Mouse (Mus musculus) hindbrain, embryonic 10.5 days (tissue): ENCODE measurements around the gene Veph1. TPM values are rescaled to one million over a fixed set of nuclear protein-coding genes. Genes with fewer than 3 reads are reported as not detected.

Source experiments
- DNase-seq: peaks from one replicate; pipeline ENCODE4 v3.0.0-alpha.2; 2017; ENCODE audit warnings: low spot score
- H3K27ac ChIP-seq: fragments of 300-500 bp; sonication (generic); 2 replicates; pipeline ENCODE4 v1.5.1; 2016; ENCODE audit warnings: mild to moderate bottlenecking, moderate library complexity
- H3K27me3 ChIP-seq: fragments of 300-500 bp; sonication (generic); 2 replicates; pipeline ENCODE4 v1.6.1; 2016; ENCODE audit warnings: mild to moderate bottlenecking; ENCODE audit not compliant: poor library complexity, insufficient read depth, severe bottlenecking
- H3K36me3 ChIP-seq: fragments of 300-500 bp; sonication (generic); 2 replicates; pipeline ENCODE4 v1.6.1; 2016; ENCODE audit warnings: mild to moderate bottlenecking, moderate library complexity
- H3K4me1 ChIP-seq: fragments of 300-500 bp; sonication (generic); replicated peaks from 2 replicates; pipeline ENCODE4 v1.6.1; 2016; ENCODE audit warnings: mild to moderate bottlenecking
- H3K4me3 ChIP-seq: fragments of 300-500 bp; sonication (generic); 2 replicates; pipeline ENCODE4 v1.5.1; 2016; ENCODE audit warnings: mild to moderate bottlenecking, moderate library complexity
- H3K9me3 ChIP-seq: fragments of 300-500 bp; sonication (generic); 2 replicates; pipeline ENCODE4 v1.6.1; 2016; ENCODE audit warnings: mild to moderate bottlenecking, moderate library complexity
- WGBS: fragments of 180-500 bp; shearing (Covaris S2); methylation state at CpG from one replicate; pipeline ENCODE4 v1.1.7; 2016; 5-methylcytosine and 5-hydroxymethylcytosine counted together
- polyA plus RNA-seq: library from polyadenylated mRNA; unstranded; fragments of >200 nt; fragmentation: Nextera tagmentation; extraction: Ambion mirVana; gene quantifications from 2 replicates; pipeline ENCODE4 v1.2.1, GENCODE M21; 2016

Veph1 gene
- polyA plus RNA-seq: 9.3 and 11.4 TPM in 2 replicates

GRCm38 (mm10) chr3:66296545-66296944, at the start of gene Veph1:
Veph1 (minus strand) TSS chr3:66296837.
- Histone ChIP-seq H3K4me3 (peak within 1 kb of the TSS; percentile 22; the same call in 1 of the 2 replicates), H3K36me3 (no peaks in the 10 kb centered on the region), H3K4me1 (peaks cover 35% of the 10 kb centered on the region), H3K9me3 (no peaks in the 10 kb centered on the region), H3K27ac (peak within 1 kb of the TSS; percentile 86), H3K27me3 (no peaks in the 10 kb centered on the region)
- 26% methylated on average over 11 of the region's 11 CpGs for WGBS
- peak; percentile 45 for DNase-seq

- Histone ChIP-seq H3K36me3 (no peaks in the 10 kb centered on the region), H3K27me3 (no peaks in the 10 kb centered on the region), H3K9me3 (no peaks in the 10 kb centered on the region), H3K4me3 (no peak overlapping the region), H3K4me1 (no peaks in the 10 kb centered on the region), H3K27ac (no peak overlapping the region)
- no peak for DNase-seq
- 74% methylated on average over 2 of the region's 2 CpGs for WGBS
Measured at GRCm38 (mm10) chr3:66340742-66341141, 44.1 kb upstream of the Veph1 start.

DNA sequence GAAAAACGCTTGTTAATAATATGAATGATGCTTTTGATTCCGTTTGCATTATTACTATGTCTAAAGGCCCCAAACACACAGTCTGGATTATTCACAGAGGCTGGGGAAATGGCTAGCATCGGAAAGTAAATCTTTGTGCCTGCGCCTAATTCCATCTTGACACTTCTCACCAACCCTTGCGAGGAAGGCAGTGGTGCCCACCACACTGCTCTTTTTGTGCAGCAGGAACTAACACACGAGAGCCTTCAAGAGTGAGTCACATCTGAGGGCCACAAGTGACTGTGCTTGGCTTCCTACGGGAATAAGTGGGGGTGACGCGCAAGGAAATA, 35.7 kb upstream of the Veph1 start:
- no peak for DNase-seq
- Histone ChIP-seq H3K4me3 (no peak overlapping the region), H3K4me1 (peaks cover 3% of the 10 kb centered on the region), H3K27me3 (no peaks in the 10 kb centered on the region), H3K27ac (no peak overlapping the region), H3K36me3 (no peaks in the 10 kb centered on the region), H3K9me3 (no peaks in the 10 kb centered on the region)
- 89% methylated on average over 9 of the region's 9 CpGs for WGBS

DNA sequence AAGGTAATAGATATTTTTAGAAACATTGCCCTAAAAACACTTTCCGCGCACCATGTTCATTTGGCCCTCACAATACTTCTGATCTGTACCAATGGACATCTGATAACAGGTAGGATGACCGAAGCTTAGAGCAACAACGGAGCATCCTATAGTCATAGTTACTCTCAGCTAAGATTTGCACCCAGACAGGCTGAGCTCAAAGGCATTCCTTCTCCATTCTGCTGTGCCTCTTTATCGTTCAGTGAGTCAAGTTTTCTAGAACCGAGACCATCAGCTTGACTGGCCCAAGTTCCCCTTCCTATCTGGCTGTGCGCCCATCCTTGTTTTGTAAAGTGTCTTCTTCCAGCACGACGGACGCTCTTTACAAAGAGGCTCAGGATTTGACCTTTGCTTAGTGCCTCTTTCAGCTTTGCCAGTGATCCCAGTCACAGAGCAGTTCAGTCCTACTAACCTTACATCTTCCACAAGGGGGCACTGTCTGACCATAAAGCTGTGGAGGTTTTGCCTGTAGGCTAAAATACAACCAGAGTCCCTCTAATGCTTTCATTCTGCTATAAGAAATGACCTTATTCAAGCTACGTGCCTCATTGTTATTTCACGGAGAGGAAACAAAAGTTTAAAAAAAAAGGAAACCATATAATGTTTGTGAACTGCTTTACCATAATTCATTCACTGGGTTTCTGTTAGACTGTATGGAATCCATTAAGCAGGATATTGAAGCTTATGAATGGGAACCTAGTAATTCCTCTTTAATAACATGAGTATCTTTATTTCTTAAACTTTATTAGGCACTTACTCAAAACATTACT, 35.2 kb upstream of the Veph1 start:
- Histone ChIP-seq H3K4me1 (peaks cover 8% of the 10 kb centered on the region), H3K27me3 (no peaks in the 10 kb centered on the region), H3K36me3 (no peaks in the 10 kb centered on the region), H3K4me3 (no peak overlapping the region), H3K9me3 (no peaks in the 10 kb centered on the region), H3K27ac (no peak overlapping the region; the same call in 1 of the 2 replicates)
- DNase-seq: peak; percentile 62
- WGBS: 55% methylated on average over 12 of the region's 12 CpGs

GRCm38 (mm10) chr3:66330896-66331579, 34.4 kb upstream of the Veph1 start:
- Histone ChIP-seq H3K27ac (peak overlapping the region; percentile 40; the same call in 1 of the 2 replicates), H3K4me3 (no peak overlapping the region), H3K27me3 (no peaks in the 10 kb centered on the region), H3K9me3 (no peaks in the 10 kb centered on the region), H3K4me1 (peaks cover 16% of the 10 kb centered on the region), H3K36me3 (no peaks in the 10 kb centered on the region)
- no peak for DNase-seq
- WGBS: 84% methylated on average over 15 of the region's 15 CpGs

DNA sequence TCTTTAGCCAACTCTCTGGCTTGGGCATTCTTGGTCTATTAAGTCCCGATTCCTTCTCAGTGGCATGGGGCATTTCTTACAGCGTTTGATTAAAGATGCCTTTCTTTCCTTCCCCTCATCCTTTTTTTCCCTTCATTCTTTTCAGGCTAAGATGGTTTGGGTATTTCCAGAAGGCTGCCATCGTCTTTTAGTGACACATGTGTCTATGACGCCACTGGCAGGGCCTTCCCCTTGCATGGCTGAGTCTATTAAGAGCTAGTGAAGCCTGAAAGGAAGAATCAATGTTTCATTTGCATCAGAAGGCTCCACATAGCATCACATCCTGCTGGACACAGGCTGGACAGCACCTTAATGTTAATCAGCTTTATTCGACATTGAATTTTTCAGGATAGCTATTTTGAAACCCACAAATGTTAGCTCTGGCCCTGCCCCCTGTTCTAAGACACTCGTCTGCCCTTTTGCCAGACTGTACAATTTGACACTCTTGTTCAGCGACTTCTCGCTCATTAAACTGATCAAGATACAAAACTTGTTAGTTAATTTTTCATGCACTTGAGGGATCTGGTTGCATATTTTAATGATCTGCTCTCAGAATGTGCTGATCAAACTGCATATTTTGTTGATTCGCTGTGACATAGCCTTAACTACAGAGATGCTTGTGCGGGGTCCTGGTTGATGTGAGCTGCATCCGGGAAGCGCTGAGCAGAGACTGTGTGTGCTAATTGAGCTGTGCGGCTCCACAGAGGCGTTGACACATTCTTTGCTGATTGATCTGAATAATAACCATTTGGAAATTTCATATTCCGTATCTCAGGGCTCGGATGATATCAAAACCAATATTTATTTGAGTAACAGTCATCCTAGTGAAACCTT, 29.6 kb upstream of the Veph1 start:
- peaks cover 33% of the 10 kb centered on the region for H3K4me1 ChIP-seq
- peak overlapping the region; percentile 20; the same call in 1 of the 2 replicates for H3K4me3 ChIP-seq
- H3K9me3 ChIP-seq: no peaks in the 10 kb centered on the region
- no peaks in the 10 kb centered on the region for H3K36me3 ChIP-seq
- WGBS: 54% methylated on average over 16 of the region's 16 CpGs
- DNase-seq: peak; percentile 58
- H3K27ac ChIP-seq: peak overlapping the region; percentile 89
- H3K27me3 ChIP-seq: no peaks in the 10 kb centered on the region

DNA sequence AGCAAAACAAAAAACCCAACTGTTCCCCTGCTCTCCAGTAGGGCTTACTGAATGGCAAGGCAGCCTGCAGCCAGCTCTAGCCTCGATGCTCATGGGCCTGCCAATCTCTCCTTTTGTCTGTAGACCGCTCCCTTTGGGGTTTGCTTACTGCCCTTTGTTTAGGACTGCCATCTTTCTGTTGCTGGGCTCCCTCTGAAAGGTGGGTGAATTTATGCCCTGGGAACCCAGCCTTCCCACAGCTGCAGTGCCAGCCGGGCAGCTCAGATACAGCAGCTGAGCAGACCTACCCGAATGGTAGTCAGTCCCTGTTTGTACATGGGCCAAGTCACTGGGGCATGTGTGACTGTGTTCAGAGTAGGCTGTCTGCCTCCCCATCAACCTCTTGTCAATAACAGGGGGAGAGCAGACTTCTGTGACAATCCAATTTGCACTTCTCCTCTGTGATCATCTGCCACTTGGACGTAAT, 28.9 kb upstream of the Veph1 start:
- H3K36me3 ChIP-seq: no peaks in the 10 kb centered on the region
- H3K27me3 ChIP-seq: no peaks in the 10 kb centered on the region
- H3K4me1 ChIP-seq: peaks cover 33% of the 10 kb centered on the region
- no peaks in the 10 kb centered on the region for H3K9me3 ChIP-seq
- H3K4me3 ChIP-seq: peak overlapping the region; percentile 20; the same call in 1 of the 2 replicates
- WGBS: 29% methylated on average over 5 of the region's 5 CpGs
- H3K27ac ChIP-seq: peak overlapping the region; percentile 89
- peak; percentile 69 for DNase-seq

GRCm38 (mm10) chr3:66314793-66315715, 18.4 kb upstream of the Veph1 start:
- no peak overlapping the region for H3K4me3 ChIP-seq
- no peak for DNase-seq
- 88% methylated on average over 8 of the region's 8 CpGs for WGBS
- no peaks in the 10 kb centered on the region for H3K36me3 ChIP-seq
- no peak overlapping the region for H3K27ac ChIP-seq
- H3K4me1 ChIP-seq: no peaks in the 10 kb centered on the region
- H3K9me3 ChIP-seq: no peaks in the 10 kb centered on the region; the same call in 1 of the 2 replicates
- H3K27me3 ChIP-seq: no peaks in the 10 kb centered on the region

DNA sequence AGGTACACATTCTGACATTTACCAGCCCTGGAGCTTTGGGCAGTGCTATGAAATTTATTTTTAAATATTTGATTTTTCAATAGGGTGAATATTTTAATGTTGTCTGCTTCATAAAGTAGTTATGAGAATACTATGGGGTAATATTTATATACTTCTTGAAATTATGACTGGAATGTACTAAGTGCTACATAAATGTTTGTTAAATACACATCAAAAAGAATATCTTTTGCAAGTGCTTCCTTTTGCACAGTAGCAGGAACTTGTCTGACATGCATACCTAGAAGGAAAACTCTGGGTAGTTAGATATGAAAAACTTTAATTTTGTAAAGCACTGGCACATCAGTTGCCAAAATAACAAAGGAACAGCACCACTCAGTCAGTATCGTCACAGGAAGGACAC, 13.9 kb upstream of the Veph1 start:
- 90% methylated on average over 1 of the region's 1 CpGs for WGBS
- DNase-seq: no peak
- H3K36me3 ChIP-seq: no peaks in the 10 kb centered on the region
- H3K9me3 ChIP-seq: no peaks in the 10 kb centered on the region
- no peaks in the 10 kb centered on the region for H3K4me1 ChIP-seq
- H3K27ac ChIP-seq: no peak overlapping the region
- H3K27me3 ChIP-seq: no peaks in the 10 kb centered on the region
- H3K4me3 ChIP-seq: no peak overlapping the region

DNA sequence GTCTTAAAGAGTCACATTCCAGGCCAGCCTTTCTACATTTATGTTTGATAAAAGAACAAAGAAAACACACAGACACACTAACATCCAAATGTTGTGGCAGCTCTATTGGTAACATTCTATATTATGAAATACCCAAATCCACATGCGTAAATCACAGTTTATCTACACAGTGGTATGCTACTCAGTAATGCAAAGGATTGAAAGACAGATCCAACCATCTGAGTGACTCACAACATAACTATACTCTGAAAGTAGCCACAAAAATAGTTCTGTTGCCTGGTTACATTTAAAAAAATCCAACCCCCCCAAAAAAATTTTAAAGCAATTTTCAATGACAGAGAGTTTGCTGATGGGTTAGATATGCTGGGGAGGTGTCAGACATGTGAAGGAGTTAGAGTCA, 12.9 kb upstream of the Veph1 start:
- Histone ChIP-seq H3K4me1 (no peaks in the 10 kb centered on the region), H3K36me3 (no peaks in the 10 kb centered on the region), H3K27me3 (no peaks in the 10 kb centered on the region), H3K9me3 (no peaks in the 10 kb centered on the region), H3K27ac (no peak overlapping the region), H3K4me3 (no peak overlapping the region)
- 100% methylated on average over 1 of the region's 1 CpGs for WGBS
- DNase-seq: no peak

GRCm38 (mm10) chr3:66295236-66295635, 1.4 kb downstream of the Veph1 start:
- peaks cover 35% of the 10 kb centered on the region for H3K4me1 ChIP-seq
- H3K9me3 ChIP-seq: no peaks in the 10 kb centered on the region
- no peaks in the 10 kb centered on the region for H3K27me3 ChIP-seq
- 30% methylated on average over 9 of the region's 9 CpGs for WGBS
- H3K27ac ChIP-seq: peak overlapping the region; percentile 86; the same call in 1 of the 2 replicates
- H3K4me3 ChIP-seq: no peak overlapping the region; the same call in 1 of the 2 replicates
- peak; percentile 27 for DNase-seq
- no peaks in the 10 kb centered on the region for H3K36me3 ChIP-seq

DNA sequence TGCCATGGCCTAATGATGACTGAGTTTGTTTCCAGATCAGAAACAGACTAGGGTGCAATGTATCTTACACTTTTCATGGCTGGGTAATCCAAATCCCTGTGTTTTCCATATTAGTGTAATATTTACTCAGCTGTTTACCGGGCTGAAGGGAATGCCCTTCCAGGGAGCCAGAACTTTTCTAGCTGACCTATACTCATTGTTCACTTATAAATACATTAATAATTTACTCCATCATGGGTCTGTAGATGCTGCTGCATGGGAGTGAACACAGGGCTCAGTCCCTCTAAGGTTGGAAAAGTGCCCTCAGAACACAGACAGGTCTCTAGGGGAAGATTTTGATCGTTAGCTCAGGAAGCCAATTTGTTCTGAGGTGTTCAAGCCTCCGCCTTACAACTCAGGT, 1.9 kb downstream of the Veph1 start:
- Histone ChIP-seq H3K27me3 (no peaks in the 10 kb centered on the region), H3K4me1 (peaks cover 35% of the 10 kb centered on the region), H3K9me3 (no peaks in the 10 kb centered on the region), H3K4me3 (no peak overlapping the region), H3K36me3 (no peaks in the 10 kb centered on the region), H3K27ac (peak overlapping the region; percentile 86)
- 86% methylated on average over 3 of the region's 3 CpGs for WGBS
- DNase-seq: no peak
